Mouse (Mus musculus): ENCODE measurements around the gene Gjc2. TPM values are rescaled to one million over a fixed set of nuclear protein-coding genes. Genes with fewer than 3 reads are reported as not detected.

Gjc2 gene
- polyA plus RNA-seq, 1 experiment = 0.03 TPM

DNA sequence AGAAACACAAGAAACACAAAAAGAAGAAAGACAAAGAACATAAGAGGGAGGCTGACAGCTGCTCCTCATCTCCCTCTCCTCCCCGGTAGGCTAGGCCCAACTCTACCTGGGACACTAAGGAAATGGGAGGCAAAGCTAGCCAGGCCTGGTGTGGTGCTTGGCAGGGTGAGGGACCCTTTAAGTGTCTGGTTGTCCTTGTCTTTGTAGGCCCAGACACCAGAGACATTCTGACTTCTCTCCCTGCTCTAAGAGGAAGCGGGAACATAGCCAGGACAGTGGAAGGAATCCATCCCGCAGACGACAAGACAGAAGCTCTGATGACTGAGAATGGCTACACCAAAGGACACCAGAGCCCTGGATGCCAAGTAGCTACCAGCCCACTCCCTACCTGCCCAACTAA lies 27.0 kb upstream of the Gjc2 start:
- peaks cover 79% of the 10 kb centered on the region for H3K36me3 ChIP-seq (ENCODE audit: control insufficient read depth)
- peaks cover 56% of the 10 kb centered on the region for H3K4me1 ChIP-seq (ENCODE audit: control insufficient read depth)

DNA sequence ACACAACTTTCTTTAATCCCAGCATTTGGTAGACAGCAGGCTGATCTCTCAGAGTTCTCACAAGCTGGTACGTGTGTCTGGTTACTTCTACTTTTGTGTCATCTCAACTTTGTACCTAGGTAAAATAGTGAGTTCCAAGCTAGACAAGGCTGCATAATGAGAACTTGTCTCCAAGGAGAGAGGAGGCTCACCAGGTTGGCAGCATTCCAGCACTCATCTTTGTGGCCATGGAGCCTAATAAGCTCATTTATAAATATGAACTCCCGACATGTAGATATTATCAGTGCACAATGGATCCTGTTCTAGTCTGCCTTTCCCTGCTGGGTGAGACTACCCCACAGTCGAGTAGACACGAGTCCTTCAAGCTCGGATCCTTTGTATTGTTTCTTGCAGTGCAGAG lies 26.6 kb upstream of the Gjc2 start:
- Histone ChIP-seq H3K36me3 (ENCODE audit: control insufficient read depth) (peaks cover 79% of the 10 kb centered on the region), H3K27me3 (ENCODE audit: control insufficient read depth) (no peaks in the 10 kb centered on the region), H3K4me3 (replicated peaks) (peak overlapping the region; percentile 86), H3K4me1 (ENCODE audit: control insufficient read depth) (peaks cover 56% of the 10 kb centered on the region), H3K9me3 (ENCODE audit: control insufficient read depth, low read length) (no peaks in the 10 kb centered on the region)
- TF ChIP-seq GATA1 (IDR thresholded peaks at IDR 0.05; ENCODE audit: low read length) (no peak), TAL1 (IDR thresholded peaks at IDR 0.05; ENCODE audit: low read length) (no peak)

More for the DNA sequence above, 27.0 kb upstream of the Gjc2 start:
- H3K27me3 ChIP-seq (ENCODE audit: control insufficient read depth) = no peaks in the 10 kb centered on the region
- TF ChIP-seq GATA1 (IDR thresholded peaks at IDR 0.05; ENCODE audit: low read length) = no peak
- TF ChIP-seq TAL1 (IDR thresholded peaks at IDR 0.05; ENCODE audit: low read length) = no peak
- H3K9me3 ChIP-seq (ENCODE audit: control insufficient read depth, low read length) = no peaks in the 10 kb centered on the region
- H3K4me3 ChIP-seq (replicated peaks) = no peak overlapping the region

DNA sequence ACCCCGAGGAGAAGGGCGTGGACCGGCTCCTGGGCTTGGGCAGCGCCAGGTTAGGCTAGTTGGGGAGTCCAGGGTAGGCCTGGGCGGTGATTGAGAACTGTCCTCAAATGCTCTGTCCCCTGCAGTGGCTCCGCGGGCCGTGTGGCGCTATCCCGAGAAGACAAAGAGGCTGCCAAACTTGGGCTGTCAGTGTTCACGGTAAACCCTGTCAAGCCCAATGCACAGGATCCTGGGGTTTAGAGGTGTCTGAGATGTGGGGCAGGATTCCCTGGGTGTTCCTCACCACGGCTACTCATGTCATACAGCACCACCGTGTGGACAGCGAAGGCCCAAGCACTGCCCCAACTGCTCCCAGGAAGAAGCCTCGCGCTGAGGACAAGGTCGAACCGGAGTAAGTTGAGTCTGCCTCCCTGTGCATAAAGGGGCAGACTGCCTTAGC lies 26.0 kb upstream of the Gjc2 start:
- Histone ChIP-seq H3K4me1 (ENCODE audit: control insufficient read depth) (peaks cover 59% of the 10 kb centered on the region), H3K27me3 (ENCODE audit: control insufficient read depth) (no peaks in the 10 kb centered on the region)

DNA sequence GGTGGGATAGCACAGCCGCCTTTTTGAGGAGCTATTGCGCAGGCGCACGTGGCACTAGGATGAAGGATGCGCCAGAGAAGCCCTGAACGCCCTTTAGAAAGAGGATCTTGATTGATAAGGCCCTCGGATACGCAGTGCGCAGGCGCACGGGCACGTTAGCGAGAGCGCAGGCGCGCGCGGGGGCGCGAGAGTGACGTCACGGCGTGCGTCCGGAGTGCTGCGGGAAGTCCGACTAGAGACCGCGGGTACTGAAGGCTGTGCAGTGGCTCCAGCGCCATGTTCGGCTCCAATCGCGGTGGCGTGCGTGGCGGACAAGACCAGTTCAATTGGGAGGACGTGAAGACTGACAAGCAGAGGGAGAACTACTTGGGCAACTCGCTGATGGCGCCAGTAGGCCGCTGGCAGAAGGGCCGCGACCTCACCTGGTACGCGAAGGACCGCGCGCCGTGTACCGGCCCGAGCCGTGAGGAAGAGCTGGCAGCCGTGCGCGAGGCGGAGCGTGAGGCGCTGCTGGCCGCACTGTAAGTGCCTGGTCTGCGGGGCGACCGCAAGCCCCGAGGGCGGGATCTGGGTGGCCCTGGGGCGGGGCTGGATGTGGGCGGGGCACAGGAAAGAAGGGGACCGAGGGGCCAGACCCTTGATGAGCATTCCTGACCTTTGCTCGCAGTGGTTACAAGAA lies 25.3 kb upstream of the Gjc2 start, which contains the start of gene 2310033P09Rik:
2310033P09Rik (plus strand) TSS at position 169 of the 679 bp plus-strand sequence.
- Histone ChIP-seq H3K4me1 (ENCODE audit: control insufficient read depth) (peaks cover 56% of the 10 kb centered on the region), H3K9me3 (ENCODE audit: control insufficient read depth, low read length) (no peaks in the 10 kb centered on the region), H3K27me3 (ENCODE audit: control insufficient read depth) (no peaks in the 10 kb centered on the region), H3K4me3 (replicated peaks) (peak within 1 kb of the TSS; percentile 86), H3K36me3 (ENCODE audit: control insufficient read depth) (peaks cover 76% of the 10 kb centered on the region)
- no peak for TF ChIP-seq TAL1 (IDR thresholded peaks at IDR 0.05; ENCODE audit: low read length)
- peak; percentile 47; the same call in 1 of the 2 replicates for TF ChIP-seq GATA1 (IDR thresholded peaks at IDR 0.05; ENCODE audit: low read length)

More for the DNA sequence above, 26.0 kb upstream of the Gjc2 start:
- H3K36me3 ChIP-seq (ENCODE audit: control insufficient read depth) = peaks cover 79% of the 10 kb centered on the region
- no peaks in the 10 kb centered on the region for H3K9me3 ChIP-seq (ENCODE audit: control insufficient read depth, low read length)
- H3K4me3 ChIP-seq (replicated peaks) = peak overlapping the region; percentile 86
- no peak for TF ChIP-seq GATA1 (IDR thresholded peaks at IDR 0.05; ENCODE audit: low read length)

DNA sequence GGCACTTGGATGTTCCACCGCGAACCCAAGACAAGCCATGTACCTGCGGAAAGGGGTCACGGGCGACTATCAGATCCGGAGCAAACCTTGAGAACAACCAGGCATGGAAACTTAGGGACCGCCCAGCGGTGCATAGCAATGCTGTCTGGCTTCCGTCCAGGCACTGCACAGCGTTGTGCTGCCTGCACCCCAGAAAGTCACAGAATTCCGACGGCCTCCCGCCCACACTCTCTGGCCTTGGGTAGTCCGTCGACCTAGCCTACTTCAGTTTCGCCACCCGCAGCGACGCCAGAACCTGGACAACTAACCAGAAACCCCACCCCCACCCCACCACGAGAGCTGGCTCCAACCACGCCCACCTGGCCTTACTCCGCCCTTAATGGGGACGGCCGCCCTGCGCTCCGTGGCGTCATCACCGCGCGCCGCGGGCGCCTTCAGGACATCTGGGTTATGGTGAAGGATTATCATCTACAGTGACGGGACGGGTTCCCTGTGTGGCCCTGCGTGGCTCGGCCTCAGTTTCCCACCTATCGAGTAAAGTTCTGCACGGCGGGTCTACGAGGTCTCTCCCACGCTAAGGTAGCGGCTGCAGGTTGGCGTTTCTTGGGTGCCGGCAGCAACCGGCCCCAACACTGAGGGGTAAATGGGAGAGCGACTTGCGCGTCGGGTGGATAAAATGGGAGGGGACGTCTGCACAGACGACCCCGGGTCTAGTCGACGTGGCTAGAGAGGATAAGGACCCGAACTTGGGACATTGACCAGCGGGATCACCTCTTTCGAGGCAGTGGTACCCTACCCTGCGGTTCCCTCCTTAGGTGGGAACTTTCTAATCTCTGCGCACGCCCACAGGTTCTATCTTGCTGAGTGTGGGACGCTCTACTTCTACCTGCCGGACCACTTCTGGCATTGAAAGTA lies 19.3 kb upstream of the Gjc2 start, which contains the start of gene Mrpl55:
Mrpl55 (plus strand) TSS at position 406 of the 915 bp plus-strand sequence.
- Histone ChIP-seq H3K36me3 (ENCODE audit: control insufficient read depth) (peaks cover 43% of the 10 kb centered on the region), H3K9me3 (ENCODE audit: control insufficient read depth, low read length) (no peaks in the 10 kb centered on the region), H3K4me1 (ENCODE audit: control insufficient read depth) (peaks cover 56% of the 10 kb centered on the region), H3K4me3 (replicated peaks) (peak within 1 kb of the TSS; percentile 93), H3K27me3 (ENCODE audit: control insufficient read depth) (no peaks in the 10 kb centered on the region)
- TF ChIP-seq TAL1 (IDR thresholded peaks at IDR 0.05; ENCODE audit: low read length) (no peak), GATA1 (IDR thresholded peaks at IDR 0.05; ENCODE audit: low read length) (no peak)

DNA sequence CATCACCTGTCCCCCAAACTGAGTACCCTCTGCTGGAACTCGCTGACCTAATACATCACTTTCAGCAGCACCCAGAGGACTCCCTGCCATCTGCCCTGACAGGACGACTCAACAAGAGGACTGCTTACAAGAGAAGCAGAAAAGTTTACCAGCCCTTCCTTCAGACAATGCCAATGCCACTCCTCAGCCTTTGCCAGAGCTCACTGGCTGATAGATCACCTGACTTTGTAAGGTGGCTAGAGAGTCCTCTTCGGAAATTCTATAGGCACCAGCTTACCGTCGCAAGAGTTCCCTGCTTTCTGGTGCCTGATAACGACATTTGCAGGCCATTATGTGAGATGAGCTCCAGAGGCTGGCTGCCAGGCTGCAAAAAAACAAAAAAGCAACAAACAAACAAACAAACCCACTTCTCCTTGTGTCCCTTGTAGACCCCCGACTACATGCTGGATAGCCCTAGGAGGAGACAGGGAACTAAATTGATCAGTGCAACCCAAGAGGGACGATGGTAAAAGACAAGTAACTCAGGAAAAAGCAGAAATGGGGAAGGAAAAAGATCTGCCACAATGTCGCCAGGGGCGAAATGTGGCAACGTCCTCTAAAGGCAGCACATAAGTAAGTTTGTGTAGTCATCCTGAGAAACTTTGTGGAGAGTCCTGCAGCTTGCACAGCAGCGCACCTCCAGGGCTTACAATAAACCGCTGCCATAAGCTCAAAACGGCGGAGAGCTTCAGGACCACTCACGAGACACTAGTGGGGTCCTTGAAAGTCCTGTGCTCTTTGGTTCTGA lies 18.4 kb upstream of the Gjc2 start:
- H3K9me3 ChIP-seq (ENCODE audit: control insufficient read depth, low read length) = no peaks in the 10 kb centered on the region
- H3K4me3 ChIP-seq (replicated peaks) = peak overlapping the region; percentile 93
- TF ChIP-seq TAL1 (IDR thresholded peaks at IDR 0.05; ENCODE audit: low read length) (no peak), GATA1 (IDR thresholded peaks at IDR 0.05; ENCODE audit: low read length) (no peak)
- H3K27me3 ChIP-seq (ENCODE audit: control insufficient read depth) = no peaks in the 10 kb centered on the region
- H3K36me3 ChIP-seq (ENCODE audit: control insufficient read depth) = peaks cover 37% of the 10 kb centered on the region
- H3K4me1 ChIP-seq (ENCODE audit: control insufficient read depth) = peaks cover 52% of the 10 kb centered on the region

DNA sequence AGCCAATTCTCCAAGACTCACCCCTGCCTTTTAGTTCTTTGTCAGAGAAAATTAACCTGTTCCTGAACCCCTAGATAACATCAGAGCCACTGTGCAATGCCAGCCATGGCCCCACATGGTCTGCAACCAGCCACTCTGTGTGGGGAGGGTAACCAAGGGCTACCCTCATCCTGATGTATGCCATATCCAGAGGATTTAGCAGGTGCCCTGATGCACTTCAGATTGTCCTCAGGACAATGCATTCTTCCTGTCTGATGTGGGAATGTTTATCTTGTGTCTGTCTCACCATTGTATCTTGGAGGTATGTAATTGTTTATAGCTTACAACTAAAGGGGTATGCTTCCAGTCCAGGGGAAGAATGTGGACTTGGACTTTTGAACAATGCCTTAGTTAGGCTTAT lies 13.2 kb upstream of the Gjc2 start:
- peaks cover 5% of the 10 kb centered on the region for H3K27me3 ChIP-seq (ENCODE audit: control insufficient read depth)
- peaks cover 11% of the 10 kb centered on the region for H3K36me3 ChIP-seq (ENCODE audit: control insufficient read depth)
- TF ChIP-seq GATA1 (IDR thresholded peaks at IDR 0.05; ENCODE audit: low read length) = no peak
- TF ChIP-seq TAL1 (IDR thresholded peaks at IDR 0.05; ENCODE audit: low read length) = no peak
- no peak overlapping the region for H3K4me3 ChIP-seq (replicated peaks)
- no peaks in the 10 kb centered on the region for H3K9me3 ChIP-seq (ENCODE audit: control insufficient read depth, low read length)
- peaks cover 48% of the 10 kb centered on the region for H3K4me1 ChIP-seq (ENCODE audit: control insufficient read depth)

DNA sequence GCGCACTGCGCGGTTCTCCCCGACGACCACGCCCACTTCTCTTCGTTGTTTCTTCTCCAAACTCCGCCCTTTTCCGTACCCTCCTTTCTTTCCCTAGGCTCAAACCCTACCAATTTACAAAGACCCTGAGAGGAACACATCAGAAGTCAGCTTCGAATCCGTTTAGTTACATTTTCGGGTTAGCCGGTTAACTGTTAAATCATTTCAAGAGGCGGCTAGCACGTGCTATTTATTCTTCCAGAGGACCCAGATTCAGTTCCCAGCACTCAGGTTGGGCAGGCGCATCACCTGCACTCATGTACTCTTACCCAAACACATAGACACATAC lies 9.0 kb upstream of the Gjc2 start, which contains the start of gene Guk1:
Guk1 (minus strand) TSS at position 154 of the 328 bp plus-strand sequence.
- peaks cover 49% of the 10 kb centered on the region for H3K4me1 ChIP-seq (ENCODE audit: control insufficient read depth)
- H3K9me3 ChIP-seq (ENCODE audit: control insufficient read depth, low read length) = no peaks in the 10 kb centered on the region
- no peak for TF ChIP-seq TAL1 (IDR thresholded peaks at IDR 0.05; ENCODE audit: low read length)
- TF ChIP-seq GATA1 (IDR thresholded peaks at IDR 0.05; ENCODE audit: low read length) = no peak
- peaks cover 5% of the 10 kb centered on the region for H3K27me3 ChIP-seq (ENCODE audit: control insufficient read depth)
- H3K4me3 ChIP-seq (replicated peaks) = peak within 1 kb of the TSS; percentile 72
- H3K36me3 ChIP-seq (ENCODE audit: control insufficient read depth) = peaks cover 14% of the 10 kb centered on the region
